Mouse (Mus musculus) cerebellum, adult 2 months (tissue): ENCODE data around the gene Il2rb.

Source experiments
- CTCF ChIP-seq: fragments of 200-500 bp; IDR thresholded peaks from 2 replicates; pipeline ENCODE4 v1.5.1; 2011; ENCODE audit warnings: low read depth, mild to moderate bottlenecking, control low read depth, low read length, moderate library complexity, borderline replicate concordance; ENCODE audit not compliant: insufficient read depth
- POLR2A ChIP-seq: fragments of 200-500 bp; IDR thresholded peaks from 2 replicates; pipeline ENCODE4 v1.6.1; 2011; ENCODE audit warnings: low read length, control low read depth, borderline replicate concordance; ENCODE audit not compliant: insufficient read depth

GRCm38 (mm10) chr15:78430874-78431273 is 64.2 kb downstream of the Il2rb start:
- TF ChIP-seq CTCF (no peak), POLR2A (no peak)
